Mouse (Mus musculus): ENCODE measurements at regions not wholly inside any gene's neighbourhood (a gene's known extent, or its start where the extent isn't known, plus 50 kb on each side); places are given as distances from the start of the nearest gene placed in this dataset.

GRCm38 (mm10) chr15:96880066-96880465 lies 175.7 kb downstream of the Slc38a4 start:
- DNase-seq (ENCODE audit: extremely low spot score): no peak

- DNase-seq (ENCODE audit: extremely low spot score): no peak
These were observed 177.0 kb downstream of the Slc38a4 start for GRCm38 (mm10) chr15:96878796-96879195.

GRCm38 (mm10) chr15:96877931-96878330 lies 177.8 kb downstream of the Slc38a4 start:
- DNase-seq (ENCODE audit: extremely low spot score): no peak

GRCm38 (mm10) chr15:96877271-96877670 lies 177.7 kb upstream of the Slc38a2 start:
- DNase-seq (ENCODE audit: extremely low spot score): no peak

GRCm38 (mm10) chr15:96874145-96874544 lies 174.6 kb upstream of the Slc38a2 start:
- DNase-seq (ENCODE audit: extremely low spot score): no peak

- no peak for DNase-seq (ENCODE audit: extremely low spot score)
These were observed 174.0 kb upstream of the Slc38a2 start for GRCm38 (mm10) chr15:96873562-96873961.

GRCm38 (mm10) chr15:96873126-96873525 lies 173.6 kb upstream of the Slc38a2 start:
- no peak for DNase-seq (ENCODE audit: extremely low spot score)

- no peak for DNase-seq (ENCODE audit: extremely low spot score)
These were observed 168.2 kb upstream of the Slc38a2 start for GRCm38 (mm10) chr15:96867701-96868100.

- DNase-seq (ENCODE audit: extremely low spot score): no peak
These were observed 166.4 kb upstream of the Slc38a2 start for GRCm38 (mm10) chr15:96865932-96866331.

- no peak for DNase-seq (ENCODE audit: extremely low spot score)
These were observed 158.2 kb upstream of the Slc38a2 start for GRCm38 (mm10) chr15:96857709-96858108.

GRCm38 (mm10) chr15:96851970-96852768 lies 152.6 kb upstream of the Slc38a2 start:
- no peak for DNase-seq (ENCODE audit: extremely low spot score)

- peak; percentile 24 for DNase-seq (ENCODE audit: extremely low spot score)
These were observed 148.6 kb upstream of the Slc38a2 start for GRCm38 (mm10) chr15:96848150-96848549.

- no peak for DNase-seq (ENCODE audit: extremely low spot score)
These were observed 145.7 kb upstream of the Slc38a2 start for GRCm38 (mm10) chr15:96845221-96845620.

- DNase-seq (ENCODE audit: extremely low spot score): no peak
These were observed 144.8 kb upstream of the Slc38a2 start for GRCm38 (mm10) chr15:96844290-96844689.

GRCm38 (mm10) chr15:96843589-96843988 lies 144.1 kb upstream of the Slc38a2 start:
- DNase-seq (ENCODE audit: extremely low spot score): no peak

- no peak for DNase-seq (ENCODE audit: extremely low spot score)
These were observed 143.4 kb upstream of the Slc38a2 start for GRCm38 (mm10) chr15:96842881-96843280.

GRCm38 (mm10) chr15:96836670-96837069 lies 137.1 kb upstream of the Slc38a2 start:
- no peak for DNase-seq (ENCODE audit: extremely low spot score)

- no peak for DNase-seq (ENCODE audit: extremely low spot score)
These were observed 135.3 kb upstream of the Slc38a2 start for GRCm38 (mm10) chr15:96834862-96835261.

GRCm38 (mm10) chr15:96834162-96834843 lies 134.8 kb upstream of the Slc38a2 start:
- DNase-seq (ENCODE audit: extremely low spot score): no peak

GRCm38 (mm10) chr15:96832389-96832788 lies 132.9 kb upstream of the Slc38a2 start:
- DNase-seq (ENCODE audit: extremely low spot score): no peak

- no peak for DNase-seq (ENCODE audit: extremely low spot score)
These were observed 131.7 kb upstream of the Slc38a2 start for GRCm38 (mm10) chr15:96831256-96831655.

GRCm38 (mm10) chr15:96830578-96830977 lies 131.0 kb upstream of the Slc38a2 start:
- no peak for DNase-seq (ENCODE audit: extremely low spot score)

GRCm38 (mm10) chr15:96829941-96830340 lies 130.4 kb upstream of the Slc38a2 start:
- no peak for DNase-seq (ENCODE audit: extremely low spot score)

Data from embryo, embryonic 9.5 days (tissue).